Mouse (Mus musculus) spleen, adult 12 weeks (tissue): Measurements from ENCODE around the gene Ajuba.

Experiments used
- DNase-seq: peaks from one replicate; pipeline ENCODE4 v3.0.0; 2022; ENCODE audit warnings: low spot score

Gene Ajuba

DNA sequence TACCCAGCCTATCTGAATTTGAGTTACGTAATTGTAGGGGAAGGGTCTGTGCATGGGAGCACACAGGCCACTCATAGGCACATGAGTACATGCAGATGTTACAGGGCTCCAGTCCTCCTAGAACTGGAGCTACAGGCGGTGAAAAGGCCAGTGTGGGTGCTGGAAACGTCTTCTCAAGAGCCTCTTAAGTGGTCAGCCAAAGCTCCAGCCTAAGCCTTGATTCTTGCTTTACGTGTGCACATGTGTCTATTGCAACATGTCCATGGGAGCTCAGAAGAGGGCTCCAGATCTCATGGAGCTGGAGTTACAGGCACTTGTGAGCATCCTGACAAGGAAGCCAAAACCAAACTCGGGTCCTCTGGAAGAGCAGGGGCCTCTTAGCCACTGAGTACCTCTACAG lies 32.7 kb downstream of the Ajuba start:
- no peak for DNase-seq

DNA sequence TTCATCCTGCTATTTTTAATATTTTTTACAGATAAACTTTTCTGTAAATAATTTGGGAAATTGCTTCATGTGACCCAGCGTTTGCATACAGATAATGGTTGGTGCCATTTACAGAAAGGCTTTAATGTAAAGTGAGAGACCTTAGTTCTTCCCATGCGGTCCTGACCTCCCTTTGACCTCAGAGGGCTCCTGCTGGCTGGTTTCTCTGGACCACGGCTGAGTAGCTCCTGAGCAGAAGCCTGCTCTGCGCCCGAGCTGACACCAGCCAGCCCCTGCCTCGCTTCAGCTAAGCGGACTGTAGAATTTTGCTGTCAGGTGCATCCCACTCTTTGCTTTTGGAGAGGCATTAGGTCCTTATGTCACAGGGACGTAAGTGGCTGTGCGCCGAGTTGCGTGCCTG lies 36.6 kb downstream of the Ajuba start:
- DNase-seq: no peak

DNA sequence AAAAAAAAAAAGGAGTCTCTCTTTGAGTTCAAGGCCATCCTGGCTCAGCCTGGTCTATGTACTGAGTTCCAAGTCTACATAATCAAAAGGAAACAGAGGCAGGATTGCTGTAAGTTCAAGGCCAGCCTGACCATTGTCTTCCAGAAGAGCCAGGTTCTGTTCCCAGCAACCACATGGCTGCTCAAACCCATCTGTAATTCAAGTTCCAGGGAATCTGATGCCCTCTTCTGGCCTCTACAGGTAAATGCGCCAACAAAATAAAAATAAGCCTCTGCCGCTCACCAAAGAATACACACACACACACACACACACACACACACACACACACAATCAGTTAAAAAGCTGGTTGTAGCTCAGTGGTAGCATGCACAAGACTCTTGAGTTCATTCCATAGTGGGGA lies 38.8 kb downstream of the Ajuba start:
- DNase-seq: no peak

- DNase-seq: peak; percentile 64
Observed at GRCm38 (mm10) chr14:54528446-54529111, 48.8 kb downstream of the Ajuba start.

- DNase-seq: no peak
Observed at GRCm38 (mm10) chr14:54528007-54528393, 49.4 kb downstream of the Ajuba start.

DNA sequence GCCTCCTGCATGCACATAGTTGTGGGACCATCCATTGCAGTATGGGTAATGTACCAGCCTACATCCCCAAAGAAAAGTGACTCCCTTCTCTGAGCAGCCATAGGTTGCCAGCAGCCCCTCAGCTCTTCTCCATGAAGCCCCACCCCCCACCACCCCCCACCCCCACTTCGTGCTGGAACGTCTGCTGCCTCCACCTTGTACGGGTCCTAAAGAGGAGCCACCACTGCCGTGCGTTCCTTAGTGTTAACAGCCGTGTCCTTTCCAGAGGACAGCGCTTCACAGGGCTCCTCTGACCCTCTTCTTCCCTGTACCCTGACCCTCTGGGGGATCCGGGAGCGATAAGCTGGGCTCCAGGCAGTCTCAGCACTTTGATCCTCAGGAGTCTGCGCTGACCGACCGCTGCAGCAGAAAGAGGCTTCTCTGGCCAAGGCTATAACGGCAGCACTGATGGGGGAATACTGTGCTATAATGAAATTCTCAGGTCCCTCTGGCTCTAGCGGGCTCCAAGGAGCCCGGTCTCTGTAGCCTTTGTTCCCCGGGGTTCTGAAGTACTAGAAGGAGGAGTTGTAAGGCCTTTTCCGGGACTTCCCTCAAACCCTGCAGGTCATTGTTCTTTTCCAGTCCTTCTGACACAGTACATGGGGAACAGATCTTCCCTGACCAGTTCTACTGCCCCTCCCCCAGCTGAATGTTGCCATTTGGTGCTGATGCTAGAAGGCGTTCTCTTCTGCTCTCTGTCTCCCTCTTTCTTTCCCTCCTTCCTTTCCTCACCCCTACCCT lies 49.9 kb downstream of the Ajuba start:
- DNase-seq: no peak

GRCm38 (mm10) chr14:54523600-54523999 lies 53.8 kb downstream of the Ajuba start:
- DNase-seq: no peak
